Mouse (Mus musculus): Measurements from ENCODE around the gene Otos. TPM values are rescaled to one million over a fixed set of nuclear protein-coding genes. Genes with fewer than 3 reads are reported as not detected.

Gene Otos
- polyA plus RNA-seq, 1 experiment from 2014 or later = 0.05 TPM

DNA sequence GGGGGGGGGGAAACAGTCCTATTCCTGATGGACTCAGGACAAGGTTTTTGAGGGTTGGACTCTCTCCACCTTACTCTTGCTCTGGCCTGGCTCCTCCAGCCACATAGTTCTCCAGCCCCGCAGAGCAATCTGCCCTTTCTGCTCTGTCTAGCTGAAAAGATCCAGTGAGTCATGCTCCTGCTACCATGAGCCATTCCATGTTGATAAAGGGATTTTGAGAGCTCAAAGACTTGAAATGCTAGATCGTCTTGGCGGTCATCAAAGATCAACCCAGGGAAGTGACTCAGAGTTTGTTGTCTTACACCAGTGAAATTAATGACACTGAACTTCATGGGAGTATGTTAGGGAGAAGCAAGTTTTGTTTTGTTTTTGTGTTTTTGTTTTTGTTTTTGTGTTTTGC, 20.8 kb upstream of the Otos start:
- Histone ChIP-seq H3K27ac (replicated peaks) (no peak overlapping the region), H3K9me3 (no peaks in the 10 kb centered on the region), H3K4me3 (no peak overlapping the region), H3K4me1 (no peaks in the 10 kb centered on the region), H3K36me3 (replicated peaks) (no peaks in the 10 kb centered on the region), H3K27me3 (replicated peaks; ENCODE audit: low read depth, poor library complexity, severe bottlenecking) (no peaks in the 10 kb centered on the region)
- DNase-seq (ENCODE audit: low spot score) = no peak
- 92% methylated on average over 3 of the region's 3 CpGs for WGBS

DNA sequence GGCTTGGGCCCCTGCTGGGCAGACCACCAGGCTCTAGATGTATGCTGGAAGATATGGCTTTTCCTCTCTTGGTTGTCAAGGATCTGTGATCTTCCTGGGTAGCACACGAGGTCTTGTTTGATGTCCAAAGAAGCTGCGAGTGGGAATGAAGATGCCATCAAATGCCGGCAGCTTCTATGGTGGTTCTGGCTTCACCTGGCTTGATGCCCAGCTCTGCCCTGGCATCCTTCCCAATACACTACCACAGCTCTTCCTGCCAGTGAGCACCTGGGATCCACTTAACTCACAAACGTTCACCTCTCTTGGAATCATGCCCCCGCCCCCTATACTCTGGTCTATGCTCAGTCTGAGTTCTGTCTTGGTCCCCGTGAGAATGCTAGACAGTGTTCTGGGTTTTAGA, 18.5 kb upstream of the Otos start:
- H3K9me3 ChIP-seq = no peaks in the 10 kb centered on the region
- H3K27me3 ChIP-seq (replicated peaks; ENCODE audit: low read depth, poor library complexity, severe bottlenecking) = no peaks in the 10 kb centered on the region
- no peak overlapping the region for H3K4me3 ChIP-seq
- no peaks in the 10 kb centered on the region for H3K4me1 ChIP-seq
- H3K27ac ChIP-seq (replicated peaks) = no peak overlapping the region
- WGBS = 88% methylated on average over 6 of the region's 6 CpGs
- no peaks in the 10 kb centered on the region for H3K36me3 ChIP-seq (replicated peaks)
- DNase-seq (ENCODE audit: low spot score) = no peak

DNA sequence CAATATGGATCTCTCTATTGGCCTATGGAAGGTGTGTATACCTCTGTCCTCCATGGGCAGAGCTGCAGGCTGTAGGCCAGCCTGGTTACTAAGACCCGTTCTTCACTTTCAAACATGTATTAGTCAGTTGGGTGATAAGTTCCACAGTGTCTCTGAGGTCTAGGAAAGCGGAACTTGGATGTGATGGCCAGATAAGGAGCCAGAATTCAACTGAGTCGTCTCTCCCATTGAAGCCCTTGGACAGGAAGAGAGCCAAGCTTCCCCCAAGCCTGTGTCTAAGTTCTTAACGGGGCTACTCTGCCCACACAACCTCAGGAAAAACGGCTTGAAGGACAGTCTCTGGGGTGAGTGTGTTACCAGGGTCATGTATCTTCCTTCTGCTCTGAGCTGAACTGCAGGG, 10.8 kb upstream of the Otos start:
- 72% methylated on average over 5 of the region's 5 CpGs for WGBS
- H3K27me3 ChIP-seq (replicated peaks; ENCODE audit: low read depth, poor library complexity, severe bottlenecking) = 0 out of 2 replicates have a peak, but pooled peaks cover 6% of the 10 kb centered on the region
- no peaks in the 10 kb centered on the region for H3K9me3 ChIP-seq
- no peaks in the 10 kb centered on the region for H3K36me3 ChIP-seq (replicated peaks)
- no peak for DNase-seq (ENCODE audit: low spot score)
- H3K4me3 ChIP-seq = no peak overlapping the region
- no peaks in the 10 kb centered on the region for H3K4me1 ChIP-seq
- no peak overlapping the region for H3K27ac ChIP-seq (replicated peaks)

DNA sequence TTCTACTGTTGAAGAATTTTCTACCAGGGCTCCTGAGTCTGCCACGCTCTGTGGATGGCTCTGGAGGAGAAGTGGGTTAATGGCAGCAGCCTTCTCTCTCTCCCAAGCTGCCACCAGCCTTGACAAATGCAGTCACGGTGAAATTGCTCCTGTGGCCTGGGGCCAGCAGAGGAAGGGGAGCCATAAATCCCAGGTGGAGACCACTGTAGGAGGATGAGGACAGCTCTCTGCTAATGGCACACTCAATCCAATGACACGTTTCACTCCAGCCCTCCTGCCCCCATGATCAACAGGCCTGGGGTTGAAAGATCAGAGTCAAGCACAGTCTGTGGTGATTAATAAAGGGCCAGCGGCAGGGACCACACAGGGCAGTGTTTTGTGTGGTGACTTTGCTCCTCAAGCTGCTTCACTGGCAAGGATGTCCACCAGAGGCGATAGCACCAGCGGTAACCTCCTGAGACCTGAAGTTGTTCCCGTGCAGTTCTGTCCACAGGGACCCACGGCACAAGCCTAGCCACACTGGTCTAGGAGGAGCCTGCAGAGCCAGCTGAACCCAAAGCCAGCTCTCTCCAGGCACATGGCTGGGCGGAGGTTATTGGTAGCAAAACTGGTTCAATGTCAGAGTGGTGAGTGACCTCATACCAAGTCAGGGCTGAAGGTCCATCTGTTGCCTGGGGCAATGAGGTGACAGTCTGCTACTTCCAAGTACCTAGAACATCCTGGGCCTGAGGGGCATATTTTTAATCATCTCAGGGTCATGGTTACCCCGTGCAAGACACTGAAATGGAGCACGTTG, 8.6 kb upstream of the Otos start:
- Histone ChIP-seq H3K4me3 (no peak overlapping the region), H3K9me3 (no peaks in the 10 kb centered on the region), H3K36me3 (replicated peaks) (no peaks in the 10 kb centered on the region), H3K27me3 (replicated peaks; ENCODE audit: low read depth, poor library complexity, severe bottlenecking) (0 out of 2 replicates have a peak, but pooled peaks cover 6% of the 10 kb centered on the region), H3K27ac (replicated peaks) (no peak overlapping the region), H3K4me1 (no peaks in the 10 kb centered on the region)
- 83% methylated on average over 11 of the region's 11 CpGs for WGBS
- no peak for DNase-seq (ENCODE audit: low spot score)

DNA sequence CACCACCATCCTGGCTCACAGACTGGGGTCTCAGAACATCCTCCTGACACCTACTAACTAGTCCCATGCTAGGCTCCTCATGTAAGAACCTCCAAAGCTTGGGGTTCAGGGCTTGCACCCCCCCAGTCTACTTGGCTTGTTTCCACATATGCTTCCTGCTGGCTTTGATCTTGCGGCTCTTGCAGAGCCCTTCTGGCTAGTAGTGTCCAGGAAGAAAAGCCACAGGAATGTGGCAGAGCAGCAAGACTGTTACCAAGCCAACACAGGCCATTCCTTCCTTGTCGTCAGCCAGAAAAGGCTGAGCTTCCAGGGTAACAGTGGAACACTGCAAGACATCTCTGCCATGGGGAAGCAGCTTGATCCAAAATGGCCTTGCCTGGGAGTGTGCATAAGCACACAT, 6.0 kb upstream of the Otos start:
- WGBS = 73% methylated on average over 2 of the region's 2 CpGs
- H3K27ac ChIP-seq (replicated peaks) = no peak overlapping the region

DNA sequence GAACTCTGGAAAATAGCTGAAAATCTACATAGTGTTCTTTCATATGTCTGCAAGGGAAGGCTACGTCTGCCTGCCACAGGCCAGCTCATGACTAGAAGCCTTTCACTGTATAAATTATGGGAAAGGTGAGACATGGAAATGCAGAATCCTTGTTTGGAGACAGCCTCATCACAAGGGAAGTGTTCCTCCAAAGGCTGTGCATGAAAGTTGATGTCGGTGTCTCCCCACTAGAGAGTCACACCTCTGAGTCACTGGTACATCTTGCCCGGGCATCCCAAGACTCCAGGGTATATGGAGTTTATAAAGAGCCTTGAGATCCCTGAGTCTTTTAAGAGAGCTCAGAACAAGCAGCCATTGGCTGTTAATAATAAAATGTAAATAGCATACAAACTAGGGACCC, 4.5 kb upstream of the Otos start:
- H3K27ac ChIP-seq (replicated peaks) = no peak overlapping the region
- H3K9me3 ChIP-seq = no peaks in the 10 kb centered on the region
- DNase-seq (ENCODE audit: low spot score) = no peak
- 88% methylated on average over 3 of the region's 3 CpGs for WGBS
- H3K36me3 ChIP-seq (replicated peaks) = no peaks in the 10 kb centered on the region
- H3K27me3 ChIP-seq (replicated peaks; ENCODE audit: low read depth, poor library complexity, severe bottlenecking) = 0 out of 2 replicates have a peak, but pooled peaks cover 5% of the 10 kb centered on the region
- H3K4me3 ChIP-seq = no peak overlapping the region
- H3K4me1 ChIP-seq = peaks cover 6% of the 10 kb centered on the region

More for the DNA sequence above, 6.0 kb upstream of the Otos start:
- no peaks in the 10 kb centered on the region for H3K9me3 ChIP-seq
- no peak overlapping the region for H3K4me3 ChIP-seq
- H3K36me3 ChIP-seq (replicated peaks) = no peaks in the 10 kb centered on the region
- 0 out of 2 replicates have a peak, but pooled peaks cover 10% of the 10 kb centered on the region for H3K27me3 ChIP-seq (replicated peaks; ENCODE audit: low read depth, poor library complexity, severe bottlenecking)
- no peak for DNase-seq (ENCODE audit: low spot score)
- H3K4me1 ChIP-seq = 0 out of 2 replicates have a peak, but pooled peaks cover 4% of the 10 kb centered on the region

DNA sequence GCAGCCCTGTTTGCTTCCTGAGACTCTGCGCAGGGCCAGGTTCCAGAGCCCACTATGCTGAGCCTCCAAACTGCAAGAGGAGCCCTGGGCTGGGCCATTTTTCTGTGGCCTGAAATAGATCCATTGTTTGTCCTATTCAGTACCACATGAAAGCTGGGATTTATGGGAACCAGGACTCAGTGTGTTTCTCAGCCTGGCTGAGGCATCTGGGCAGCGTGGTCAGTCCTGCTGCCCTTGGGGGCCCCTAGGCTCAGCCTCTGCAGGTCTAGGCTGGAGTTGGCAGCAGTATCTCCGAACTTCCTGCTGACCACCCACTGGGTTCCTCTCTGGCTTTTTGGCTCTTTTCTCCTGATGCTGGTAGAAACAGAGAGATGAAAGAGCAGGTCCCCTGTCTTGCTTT, 2.8 kb upstream of the Otos start:
- Histone ChIP-seq H3K4me3 (no peak overlapping the region), H3K9me3 (no peaks in the 10 kb centered on the region), H3K27ac (replicated peaks) (no peak overlapping the region), H3K36me3 (replicated peaks) (no peaks in the 10 kb centered on the region), H3K27me3 (replicated peaks; ENCODE audit: low read depth, poor library complexity, severe bottlenecking) (peaks cover 12% of the 10 kb centered on the region), H3K4me1 (peaks cover 12% of the 10 kb centered on the region)
- WGBS = 71% methylated on average over 3 of the region's 3 CpGs
- DNase-seq (ENCODE audit: low spot score) = no peak

DNA sequence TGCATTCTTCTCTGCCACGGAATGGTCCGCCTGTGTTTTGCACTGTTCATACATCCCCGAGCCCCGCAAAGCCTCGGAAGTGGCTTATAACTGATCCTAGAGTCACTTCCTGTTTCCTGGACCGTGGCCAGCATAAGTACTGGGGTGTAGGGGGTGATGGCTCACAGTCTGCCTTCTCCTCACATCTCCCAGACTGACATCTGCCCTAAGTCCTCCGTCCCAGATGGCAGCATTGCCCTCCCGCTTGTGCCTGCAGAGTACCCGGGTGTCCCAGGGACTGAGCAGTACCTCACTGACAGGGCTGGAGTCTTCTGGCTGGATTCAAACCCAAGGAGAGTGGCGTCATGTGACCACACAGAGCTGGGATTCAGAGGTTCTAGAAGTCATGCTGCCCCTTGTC, 444 bp downstream of the Otos start:
- Histone ChIP-seq H3K9me3 (no peaks in the 10 kb centered on the region), H3K4me3 (no peak overlapping the region), H3K4me1 (peaks cover 12% of the 10 kb centered on the region), H3K36me3 (replicated peaks) (no peaks in the 10 kb centered on the region), H3K27ac (replicated peaks) (no peak overlapping the region; the same call in 1 of the 2 replicates), H3K27me3 (replicated peaks; ENCODE audit: low read depth, poor library complexity, severe bottlenecking) (peaks cover 14% of the 10 kb centered on the region)
- no peak for DNase-seq (ENCODE audit: low spot score)
- WGBS = 52% methylated on average over 10 of the region's 10 CpGs

DNA sequence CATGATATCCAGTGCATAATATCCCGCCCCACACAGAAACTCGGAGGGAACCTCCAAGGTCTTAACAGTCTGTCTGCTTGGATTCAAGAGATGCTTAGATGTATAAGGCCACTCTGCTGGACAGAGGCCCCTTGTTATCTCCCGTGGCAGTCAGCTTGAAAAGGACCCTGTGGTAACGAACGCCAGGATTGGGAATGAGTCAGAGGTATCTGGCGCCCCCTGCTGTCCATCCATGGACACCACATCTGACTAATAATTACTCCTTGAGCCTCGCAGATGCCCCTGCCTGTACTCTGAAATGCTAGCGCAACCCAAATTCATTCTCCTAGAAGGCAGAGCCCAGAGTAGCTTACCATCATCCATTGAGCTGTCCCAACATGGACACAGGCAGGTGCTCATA, 889 bp downstream of the Otos start:
- Histone ChIP-seq H3K4me1 (peaks cover 15% of the 10 kb centered on the region), H3K27ac (replicated peaks) (no peak overlapping the region), H3K9me3 (no peaks in the 10 kb centered on the region), H3K27me3 (replicated peaks; ENCODE audit: low read depth, poor library complexity, severe bottlenecking) (peaks cover 14% of the 10 kb centered on the region), H3K36me3 (replicated peaks) (no peaks in the 10 kb centered on the region), H3K4me3 (no peak overlapping the region)
- peak; percentile 89 for DNase-seq (ENCODE audit: low spot score)
- WGBS = 6% methylated on average over 8 of the region's 8 CpGs

DNA sequence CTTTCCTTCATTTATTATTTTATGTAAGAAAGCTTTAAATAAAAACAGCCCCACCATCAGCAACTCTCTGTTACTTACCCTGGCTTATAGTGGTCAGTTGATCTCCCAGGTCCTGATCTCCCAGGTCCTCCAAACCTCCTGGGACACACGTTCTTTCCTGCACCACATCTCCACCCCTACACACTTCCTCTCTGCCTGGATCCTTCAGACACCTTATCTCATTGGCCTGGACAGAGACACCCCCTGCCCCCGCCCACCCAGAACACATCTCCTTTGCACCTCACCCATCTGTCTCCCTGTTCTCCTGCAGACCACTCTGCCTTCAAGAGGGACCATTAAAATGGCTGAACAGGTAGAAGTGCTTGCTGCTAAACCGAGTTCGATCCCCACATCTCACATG, 1.6 kb downstream of the Otos start:
- no peak for DNase-seq (ENCODE audit: low spot score)
- WGBS = 72% methylated on average over 4 of the region's 4 CpGs
- Histone ChIP-seq H3K4me3 (no peak overlapping the region), H3K4me1 (peaks cover 22% of the 10 kb centered on the region), H3K9me3 (no peaks in the 10 kb centered on the region), H3K27me3 (replicated peaks; ENCODE audit: low read depth, poor library complexity, severe bottlenecking) (peaks cover 14% of the 10 kb centered on the region), H3K36me3 (replicated peaks) (no peaks in the 10 kb centered on the region), H3K27ac (replicated peaks) (no peak overlapping the region)

DNA sequence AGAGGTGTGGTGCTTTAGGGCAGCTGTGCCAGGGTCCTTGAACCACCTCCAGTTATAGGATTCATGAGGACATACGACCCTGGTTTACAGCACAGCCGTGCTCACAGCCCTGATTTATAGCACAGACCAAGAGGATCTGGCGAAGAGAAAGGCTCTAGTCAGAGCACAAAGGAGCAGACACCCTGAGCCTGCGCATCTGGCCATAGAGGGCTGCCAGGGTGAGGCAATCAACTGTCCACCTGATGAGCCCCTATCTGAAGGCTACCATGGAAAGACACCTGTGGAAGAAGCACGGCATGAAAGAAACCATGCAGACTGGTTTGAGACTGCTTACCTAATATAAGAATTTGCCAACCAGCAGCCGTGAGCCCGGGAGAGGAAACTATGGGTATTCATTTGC, 2.0 kb downstream of the Otos start:
- Histone ChIP-seq H3K4me3 (no peak overlapping the region), H3K27me3 (replicated peaks; ENCODE audit: low read depth, poor library complexity, severe bottlenecking) (peaks cover 14% of the 10 kb centered on the region), H3K36me3 (replicated peaks) (no peaks in the 10 kb centered on the region), H3K9me3 (no peaks in the 10 kb centered on the region), H3K27ac (replicated peaks) (no peak overlapping the region), H3K4me1 (peaks cover 23% of the 10 kb centered on the region)
- DNase-seq (ENCODE audit: low spot score) = no peak
- WGBS = 85% methylated on average over 7 of the region's 7 CpGs

DNA sequence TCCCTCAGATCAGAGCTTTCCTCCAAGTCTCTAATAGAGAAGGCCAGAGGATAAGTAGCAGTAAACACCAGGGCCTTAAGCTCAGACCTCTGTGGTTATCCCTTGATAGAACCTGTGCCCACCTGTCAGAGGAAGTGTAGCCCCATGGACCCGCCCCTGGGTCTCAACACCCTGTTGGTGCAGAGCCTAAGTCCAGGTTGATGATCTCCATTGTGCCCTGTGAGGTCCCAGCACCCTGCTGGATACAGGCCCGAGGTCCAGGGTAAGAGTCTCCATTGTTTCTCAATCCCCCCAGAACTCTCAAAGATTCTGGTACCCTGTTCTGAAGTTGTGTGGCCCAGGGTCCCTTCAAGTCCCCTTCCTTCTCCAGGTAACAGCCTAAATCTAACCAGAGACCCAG, 2.5 kb downstream of the Otos start:
- no peak overlapping the region for H3K27ac ChIP-seq (replicated peaks)
- H3K4me3 ChIP-seq = no peak overlapping the region
- peaks cover 11% of the 10 kb centered on the region for H3K27me3 ChIP-seq (replicated peaks; ENCODE audit: low read depth, poor library complexity, severe bottlenecking)
- H3K4me1 ChIP-seq = peaks cover 25% of the 10 kb centered on the region
- WGBS = 61% methylated on average over 2 of the region's 2 CpGs
- no peak for DNase-seq (ENCODE audit: low spot score)
- no peaks in the 10 kb centered on the region for H3K9me3 ChIP-seq
- H3K36me3 ChIP-seq (replicated peaks) = no peaks in the 10 kb centered on the region

DNA sequence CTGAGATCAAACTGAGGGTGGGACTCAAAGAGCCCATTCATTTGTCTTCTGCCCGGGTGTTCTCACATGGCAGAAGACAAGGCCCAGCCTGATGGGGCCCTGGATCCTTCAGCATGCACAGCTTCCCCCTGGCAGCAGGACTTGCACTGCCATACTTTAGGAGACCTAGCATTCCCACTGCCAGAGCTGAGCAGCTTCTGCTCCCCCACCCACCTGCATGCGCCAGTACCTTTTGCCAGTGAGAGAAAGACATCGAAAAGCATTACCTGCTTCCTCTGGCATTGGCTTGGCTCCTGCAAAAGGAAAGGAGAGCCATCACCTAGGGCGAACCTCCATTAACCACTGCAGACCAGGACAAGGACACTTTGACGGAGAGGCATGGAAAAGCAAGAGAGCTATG, 3.7 kb downstream of the Otos start:
- Histone ChIP-seq H3K27ac (replicated peaks) (no peak overlapping the region), H3K4me1 (peaks cover 33% of the 10 kb centered on the region), H3K9me3 (no peaks in the 10 kb centered on the region), H3K36me3 (replicated peaks) (peaks cover 3% of the 10 kb centered on the region), H3K27me3 (replicated peaks; ENCODE audit: low read depth, poor library complexity, severe bottlenecking) (peaks cover 9% of the 10 kb centered on the region), H3K4me3 (no peak overlapping the region)
- DNase-seq (ENCODE audit: low spot score) = no peak
- WGBS = 74% methylated on average over 5 of the region's 5 CpGs
